Mouse (Mus musculus): ENCODE results near the gene Dvl2. TPM values are rescaled to one million over a fixed set of nuclear protein-coding genes. Genes with fewer than 3 reads are reported as not detected.

Gene Dvl2
- total RNA-seq, 1 experiment from 2014 or later = 22.3 TPM

DNA sequence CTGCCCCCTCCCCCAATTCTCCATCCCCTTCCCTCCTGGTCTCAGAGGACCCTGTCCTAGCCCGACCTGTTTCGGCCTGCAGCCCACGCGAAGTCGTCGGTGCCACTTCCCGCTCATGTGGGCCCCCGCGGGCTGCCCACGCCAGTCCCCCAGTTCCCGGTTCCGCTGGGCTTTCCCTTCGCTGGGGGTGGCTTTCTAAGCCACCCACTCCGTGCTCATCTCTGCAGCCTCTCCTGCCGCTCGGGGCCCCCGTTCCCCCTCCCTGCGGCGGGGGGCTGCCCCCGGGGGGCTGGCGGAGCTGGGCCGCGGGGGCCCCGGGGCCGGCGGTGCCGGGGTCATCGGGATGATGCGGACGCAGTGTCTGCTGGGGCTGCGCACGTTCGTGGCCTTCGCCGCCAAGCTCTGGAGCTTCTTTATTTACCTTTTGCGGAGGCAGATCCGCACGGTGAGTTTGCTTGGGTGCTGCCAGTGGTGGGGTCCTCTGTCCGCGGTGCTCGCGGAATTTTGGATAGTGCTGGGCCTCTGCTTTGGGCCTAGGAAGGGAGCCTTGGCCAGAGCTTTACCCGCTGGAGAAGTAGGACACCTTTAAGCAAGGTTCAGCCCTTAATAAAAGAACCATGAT, 19.1 kb upstream of the Dvl2 start, which contains the start of gene Ctdnep1:
Gene Ctdnep1 (plus strand): TSS at position 16 of the 622 bp plus-strand sequence.
- DNase-seq = no peak

DNA sequence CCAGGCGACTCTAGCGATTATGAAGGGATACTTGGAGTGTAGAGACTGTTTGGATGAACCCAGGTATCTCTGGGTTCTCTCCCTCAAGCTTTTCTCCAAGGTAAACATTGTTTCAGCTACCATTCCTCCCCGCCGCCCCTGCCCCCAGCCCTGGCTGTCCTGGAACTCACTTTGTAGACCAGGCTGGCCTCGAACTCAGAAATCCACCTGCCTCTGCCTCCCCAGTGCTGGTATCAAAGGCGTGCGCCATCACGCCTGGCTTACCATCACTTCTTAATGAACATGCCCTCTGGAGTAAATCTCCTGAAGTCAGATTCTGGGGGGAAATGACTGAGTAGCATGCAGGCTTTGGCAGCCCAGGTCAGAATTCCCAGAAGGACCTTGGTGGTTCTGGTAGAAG, 18.2 kb upstream of the Dvl2 start, which contains the start of gene Elp5:
Gene Elp5 (minus strand): TSS at position 293 of the 400 bp plus-strand sequence.
- DNase-seq = no peak

DNA sequence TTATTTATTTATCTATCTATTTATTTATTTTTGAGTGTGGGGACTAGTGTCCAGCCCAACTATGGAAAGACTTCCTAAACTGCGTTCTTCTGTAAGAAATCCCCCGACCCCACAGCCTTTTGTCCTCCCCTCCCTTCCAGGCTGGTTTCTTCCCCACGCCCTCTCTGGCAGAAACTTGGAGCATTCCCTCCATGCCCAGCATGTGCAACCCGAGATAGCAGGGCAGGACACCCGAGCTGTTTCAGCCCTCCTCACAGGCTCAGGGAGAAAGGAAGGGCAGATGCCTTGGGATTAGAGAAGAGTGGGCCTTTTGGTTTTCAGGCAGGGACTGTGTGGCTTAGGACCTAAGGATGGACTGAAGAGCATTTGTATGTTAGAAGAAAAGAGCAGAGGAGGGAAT, 17.5 kb upstream of the Dvl2 start:
- no peak for DNase-seq

DNA sequence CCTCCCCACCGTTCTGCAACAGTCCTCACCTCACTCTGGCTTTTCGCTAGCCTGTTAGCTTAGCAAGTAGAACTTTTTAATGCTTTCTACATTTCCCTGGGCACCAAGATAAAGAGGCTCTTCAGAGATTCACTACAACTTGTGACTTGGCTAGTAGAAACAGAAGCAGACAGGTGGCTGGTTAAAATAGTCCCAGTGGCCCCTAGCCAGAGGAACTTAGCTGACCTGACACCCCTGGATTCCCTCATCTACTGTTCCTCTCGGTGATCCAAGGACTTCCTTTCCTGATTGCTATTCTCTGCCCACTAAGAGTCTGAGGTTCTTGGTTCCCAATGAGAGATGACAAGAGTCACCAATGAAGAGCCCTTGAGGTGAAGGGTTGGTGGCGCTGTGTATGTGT, 17.0 kb upstream of the Dvl2 start:
- no peak for DNase-seq

DNA sequence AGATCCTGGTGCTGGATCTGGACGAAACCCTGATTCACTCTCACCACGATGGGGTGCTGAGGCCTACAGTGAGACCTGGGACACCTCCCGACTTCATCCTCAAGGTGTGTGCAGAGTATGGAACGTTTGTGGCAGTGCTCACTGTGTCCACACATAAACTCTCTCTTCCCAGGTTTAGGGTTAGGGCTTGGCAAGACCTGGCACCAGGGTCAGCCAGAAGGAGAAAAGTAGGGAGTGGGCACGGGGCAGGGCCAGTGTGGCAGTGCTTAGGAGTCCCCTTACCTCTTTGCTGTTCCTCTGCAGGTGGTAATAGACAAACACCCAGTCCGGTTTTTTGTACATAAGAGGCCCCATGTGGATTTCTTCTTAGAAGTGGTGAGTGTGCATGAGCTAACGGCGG, 16.0 kb upstream of the Dvl2 start:
- DNase-seq = no peak

DNA sequence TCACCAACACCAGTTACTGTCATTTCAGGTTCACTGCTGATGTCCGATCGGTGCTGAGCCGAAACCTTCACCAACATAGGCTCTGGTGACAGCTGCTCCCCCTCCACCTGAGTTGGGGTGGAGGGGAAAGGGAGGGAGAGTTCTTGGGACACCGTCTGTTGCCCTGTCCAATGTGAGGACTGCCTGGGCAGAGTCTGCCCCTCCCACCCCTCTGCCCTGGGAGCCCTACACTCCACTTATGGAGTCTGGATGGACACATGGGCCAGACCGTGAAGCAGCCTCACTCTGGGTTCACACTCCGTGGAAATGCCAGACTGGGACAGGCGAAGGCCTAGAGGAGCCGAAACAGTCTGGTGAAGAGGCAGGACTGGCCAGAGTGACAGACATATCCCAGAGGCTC, 10.4 kb upstream of the Dvl2 start:
- no peak for DNase-seq

DNA sequence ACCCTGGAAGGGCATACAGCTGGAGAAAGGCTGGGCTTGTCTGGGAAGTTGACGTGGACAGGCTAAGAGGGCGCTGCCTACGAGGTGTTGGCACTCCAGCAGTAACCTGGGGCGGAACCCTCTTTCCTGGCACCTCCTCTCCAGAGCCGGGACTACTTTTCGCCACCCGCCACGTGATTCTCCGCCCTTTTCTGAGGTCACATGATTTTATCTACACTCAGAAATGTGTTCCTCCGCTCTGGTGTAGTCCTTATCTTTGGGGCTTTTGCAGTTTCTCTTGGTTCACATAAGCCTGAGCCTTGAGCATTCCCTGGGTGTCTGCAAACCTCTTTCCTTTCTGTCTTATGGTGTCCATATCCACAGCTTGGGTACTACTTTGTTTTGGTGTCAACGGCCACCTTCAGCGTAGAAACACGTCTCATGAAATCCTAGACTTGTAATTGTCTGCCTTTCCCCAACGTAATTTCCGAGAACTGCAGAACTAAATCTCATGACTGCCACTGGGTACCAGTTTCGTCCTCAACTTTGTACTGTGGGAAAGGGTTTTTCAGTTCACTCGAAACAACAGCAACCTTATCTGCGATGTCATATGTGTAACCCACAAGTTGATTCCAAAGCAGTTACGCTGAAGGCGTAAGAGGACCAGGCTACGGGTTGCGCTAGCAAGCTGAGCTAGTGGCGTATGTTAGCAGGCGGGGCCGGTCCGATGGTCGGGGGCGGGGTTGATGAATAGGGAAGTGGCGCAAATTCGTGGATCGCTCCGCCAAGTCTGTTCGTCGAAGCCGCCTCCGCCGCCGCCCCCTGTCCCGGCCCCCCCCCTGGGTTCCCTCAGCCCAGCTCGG, 9.3 kb upstream of the Dvl2 start, which contains the start of gene Gabarap:
Gene Gabarap (plus strand): TSS at position 294 of the 842 bp plus-strand sequence.
- DNase-seq = peak; percentile 96

DNA sequence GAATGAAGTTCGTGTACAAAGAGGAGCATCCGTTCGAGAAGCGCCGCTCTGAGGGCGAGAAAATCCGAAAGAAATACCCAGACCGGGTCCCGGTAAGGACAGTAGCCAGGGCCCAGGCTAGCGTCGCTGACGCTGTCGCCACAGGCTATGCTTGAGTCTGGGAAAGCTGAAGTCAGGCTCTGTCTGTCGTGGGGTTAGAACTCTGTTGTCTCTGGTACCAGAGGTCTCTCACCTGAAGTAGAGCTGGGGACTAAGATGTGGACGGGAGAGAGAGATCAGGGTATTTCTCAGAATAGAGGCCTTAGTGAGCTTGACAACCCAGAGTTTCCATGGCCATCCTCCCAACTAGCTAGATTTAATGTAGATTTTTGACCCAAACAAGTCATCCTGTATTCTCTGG, 8.7 kb upstream of the Dvl2 start:
- DNase-seq = no peak

DNA sequence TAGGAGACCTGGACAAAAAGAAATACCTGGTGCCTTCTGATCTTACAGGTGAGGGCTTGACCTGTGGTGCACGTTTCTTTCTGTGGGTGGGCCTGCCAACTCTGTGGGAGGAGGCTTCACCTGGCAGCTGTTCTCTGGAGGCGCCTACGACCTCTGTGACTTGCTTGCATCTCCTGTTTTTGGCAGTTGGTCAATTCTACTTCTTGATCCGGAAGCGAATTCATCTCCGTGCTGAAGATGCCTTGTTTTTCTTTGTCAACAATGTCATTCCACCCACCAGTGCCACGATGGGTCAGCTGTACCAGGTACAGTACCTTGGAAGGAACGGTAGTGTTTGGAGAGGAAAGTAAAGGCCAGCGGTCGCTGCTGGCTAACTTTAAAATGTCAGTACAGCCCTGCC, 8.0 kb upstream of the Dvl2 start:
- no peak for DNase-seq

DNA sequence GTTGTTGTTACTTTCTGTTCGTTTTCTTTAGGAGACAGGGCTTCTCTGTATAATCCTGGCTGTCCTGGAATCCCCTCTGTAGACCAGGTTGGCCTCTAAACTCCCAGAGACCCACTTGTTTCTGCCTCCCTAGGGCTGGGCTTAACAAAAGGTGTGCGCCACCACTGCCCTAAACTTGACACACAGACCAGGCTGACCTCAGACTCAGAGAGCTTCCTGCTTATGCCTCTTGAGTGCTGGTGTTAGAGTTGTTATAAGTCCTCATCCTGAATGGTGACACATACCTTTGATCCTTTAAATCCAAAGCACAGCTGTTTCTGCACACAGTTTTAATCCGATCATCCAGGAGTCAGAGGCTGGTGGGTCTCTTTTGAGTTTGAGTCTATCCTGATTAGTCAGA, 7.5 kb upstream of the Dvl2 start:
- DNase-seq = no peak

DNA sequence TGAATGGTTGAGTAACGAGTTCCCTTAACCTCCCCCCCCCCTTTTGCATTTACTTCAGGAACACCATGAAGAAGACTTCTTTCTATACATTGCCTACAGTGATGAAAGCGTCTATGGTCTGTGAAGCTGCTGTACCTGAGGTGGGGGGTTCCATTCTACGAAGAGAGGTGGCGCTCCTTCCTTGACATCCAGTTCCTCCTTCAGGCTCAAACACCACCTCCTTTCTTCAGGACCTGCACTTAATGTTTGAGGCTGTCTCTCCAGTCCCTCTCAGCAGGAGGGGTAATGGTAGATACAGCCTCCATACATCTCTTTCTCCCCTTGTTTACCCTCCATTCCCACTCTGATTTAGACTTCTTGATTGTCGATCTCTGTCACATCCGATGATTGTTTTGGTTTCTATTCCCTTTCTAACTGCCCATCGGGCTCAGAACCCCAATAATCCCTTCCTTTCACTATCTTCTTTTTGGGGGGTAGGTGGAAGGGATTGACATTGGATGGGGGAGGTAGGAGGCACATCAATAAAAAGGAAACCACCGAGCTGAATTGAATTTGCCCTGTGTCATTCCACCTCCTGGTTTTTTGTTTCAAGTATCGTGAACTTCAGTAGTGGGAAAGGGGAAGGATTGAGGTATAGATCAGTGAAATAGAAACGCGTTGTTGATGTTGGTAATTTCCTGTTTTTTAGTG, 5.8 kb upstream of the Dvl2 start:
- DNase-seq = no peak

DNA sequence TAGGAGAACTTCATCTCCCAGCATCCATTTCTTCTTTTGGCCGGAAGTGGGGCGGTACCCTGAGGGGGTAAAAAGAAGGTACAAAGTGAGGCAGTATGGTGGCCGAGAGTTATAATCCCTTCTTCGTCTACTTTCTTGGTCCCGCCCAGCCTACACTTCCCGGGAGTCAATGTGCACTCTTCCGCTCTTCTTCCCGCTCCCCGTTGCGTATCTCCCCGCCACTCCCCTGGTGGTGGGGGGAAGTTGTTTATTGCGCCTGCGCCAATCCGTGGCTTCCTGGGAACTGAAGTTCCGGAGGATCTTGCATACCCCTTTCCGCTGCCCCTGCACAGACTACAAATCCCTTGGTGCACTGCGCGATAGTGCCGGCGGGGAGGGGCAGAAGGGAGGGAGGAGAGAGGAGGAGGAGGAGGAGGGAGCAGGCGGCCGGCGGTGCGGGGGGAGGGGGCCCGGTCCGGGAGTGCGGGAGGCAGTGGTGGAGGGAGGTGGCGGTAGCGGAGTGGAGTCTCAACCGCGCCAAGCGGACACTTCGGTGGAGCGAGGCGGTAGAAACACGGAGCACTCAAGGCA, 4.9 kb upstream of the Dvl2 start, which contains the start of gene Phf23:
Gene Phf23 (plus strand): TSS at position 387 of the 570 bp plus-strand sequence.
- DNase-seq = peak; percentile 96

DNA sequence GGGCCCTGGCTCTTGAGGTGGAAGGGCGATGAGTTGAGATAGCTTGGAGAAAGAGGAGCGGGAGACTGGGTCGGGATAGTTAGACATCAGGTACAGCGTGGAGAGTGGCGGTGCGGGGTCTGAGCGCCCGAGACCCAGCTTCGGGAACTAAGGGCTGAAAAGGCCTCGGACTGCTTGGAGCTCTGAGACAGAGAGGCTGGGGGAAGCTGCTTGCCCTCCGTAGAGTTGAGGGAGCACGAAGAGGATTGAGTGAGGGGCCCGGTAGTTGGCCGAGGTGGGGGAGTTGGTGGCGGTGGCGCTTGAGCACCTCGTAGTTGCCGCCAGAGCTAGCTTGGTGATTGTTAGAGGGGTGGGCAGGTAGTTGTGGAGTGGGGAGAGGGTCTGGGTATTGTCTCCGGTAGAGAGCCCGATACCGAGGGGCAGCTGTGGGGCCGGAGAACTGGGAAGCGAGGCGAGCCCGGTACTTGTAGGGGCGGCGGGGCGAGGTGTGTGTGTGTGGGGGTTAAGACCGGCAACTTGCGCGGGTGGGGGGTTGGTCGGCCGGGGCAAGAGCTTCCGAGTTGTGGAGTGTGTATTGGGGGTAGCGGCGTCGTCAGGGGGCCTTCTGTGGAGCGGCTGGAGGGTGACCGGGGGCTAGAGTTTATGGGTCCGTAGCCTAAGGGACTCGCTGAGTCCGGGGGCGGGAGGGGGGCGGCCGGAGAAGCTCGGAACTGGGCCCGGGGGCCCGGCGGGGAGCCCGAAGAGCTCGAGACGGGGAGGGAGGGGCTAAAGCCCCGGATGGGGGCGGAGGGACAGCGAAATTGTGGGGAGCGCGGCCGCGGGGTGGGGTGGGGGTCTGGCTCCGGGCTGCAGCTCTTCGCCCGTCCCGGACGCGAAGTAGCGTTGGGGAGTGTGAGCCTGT, 4.0 kb upstream of the Dvl2 start:
- peak; percentile 68 for DNase-seq

DNA sequence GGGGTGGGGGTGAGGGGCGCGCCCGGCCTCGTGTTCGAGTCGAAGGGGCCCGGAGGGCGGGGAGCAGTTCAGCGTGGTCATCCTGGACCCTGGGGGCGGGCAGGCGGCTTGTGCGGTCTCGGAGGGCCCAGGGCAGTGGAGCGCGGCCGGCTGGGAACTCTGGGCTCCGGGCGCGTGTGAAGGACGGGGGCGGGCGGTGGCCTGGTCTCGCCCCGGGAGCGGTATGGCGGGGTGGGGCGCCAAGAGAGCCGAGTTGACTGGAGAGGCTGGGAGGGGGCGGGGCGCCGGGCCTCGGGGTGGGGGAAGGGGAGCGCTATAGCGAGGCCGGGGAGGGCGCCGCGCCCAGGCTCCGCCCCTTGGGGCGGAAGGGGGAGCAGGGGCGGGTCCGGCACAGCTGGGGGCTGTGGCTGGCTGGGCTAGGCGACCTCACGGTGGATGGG, 3.3 kb upstream of the Dvl2 start:
- DNase-seq = peak; percentile 95

DNA sequence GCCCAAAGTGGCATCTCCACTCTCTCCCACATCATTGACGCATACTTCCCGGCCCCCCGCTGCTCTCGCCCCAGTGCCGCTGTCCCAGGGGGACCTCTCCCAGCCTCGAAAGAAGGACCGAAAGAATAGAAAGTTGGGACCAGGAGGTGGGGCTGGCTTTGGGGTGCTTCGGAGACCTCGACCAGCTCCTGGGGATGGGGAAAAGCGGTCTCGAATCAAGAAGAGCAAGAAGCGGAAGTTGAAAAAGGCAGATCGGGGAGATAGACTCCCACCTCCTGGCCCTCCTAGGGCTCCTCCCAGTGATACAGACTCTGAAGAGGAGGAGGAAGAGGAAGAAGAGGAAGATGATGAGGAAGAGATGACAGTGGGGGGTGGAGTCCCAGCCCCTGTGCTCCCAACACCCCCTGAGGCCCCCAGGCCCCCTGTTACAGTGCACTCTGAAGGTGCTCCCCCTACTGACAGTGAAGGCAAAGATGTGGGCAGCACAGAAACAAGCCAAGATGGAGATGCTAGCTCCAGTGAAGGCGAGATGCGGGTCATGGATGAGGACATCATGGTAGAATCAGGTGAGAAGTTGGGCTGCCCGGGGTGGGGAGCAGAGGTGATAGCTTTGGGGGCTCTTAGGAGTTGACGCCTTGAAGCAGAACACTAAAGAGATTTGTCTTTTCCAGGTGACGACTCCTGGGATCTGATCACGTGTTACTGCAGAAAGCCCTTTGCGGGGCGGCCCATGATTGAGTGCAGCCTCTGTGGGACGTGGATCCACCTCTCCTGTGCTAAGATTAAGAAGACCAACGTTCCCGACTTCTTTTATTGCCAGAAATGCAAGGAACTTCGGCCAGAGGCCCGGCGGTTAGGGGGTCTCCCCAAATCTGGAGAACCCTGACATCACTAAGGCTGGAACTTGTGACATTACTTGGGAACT, 1.6 kb upstream of the Dvl2 start:
- DNase-seq = no peak

DNA sequence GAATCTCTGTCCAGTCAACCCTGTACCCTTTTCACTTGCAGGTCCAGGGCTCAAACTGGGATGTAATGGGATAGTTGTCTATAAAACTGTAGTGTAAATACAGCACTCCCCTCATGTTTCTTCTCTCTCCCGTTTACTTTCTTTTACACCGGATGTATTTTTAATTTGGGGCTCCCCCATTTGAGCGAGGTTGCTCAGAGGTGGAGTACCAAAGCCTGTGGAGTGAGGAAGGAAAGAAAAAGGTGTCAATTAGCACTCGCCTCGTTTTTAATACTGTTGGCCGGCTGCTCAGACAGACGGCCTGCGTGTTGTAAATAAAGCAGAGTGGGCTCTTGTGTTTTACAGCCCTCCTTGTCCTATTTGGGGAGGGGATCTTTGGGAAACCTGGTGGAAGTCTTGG, 729 bp upstream of the Dvl2 start:
- DNase-seq = no peak

DNA sequence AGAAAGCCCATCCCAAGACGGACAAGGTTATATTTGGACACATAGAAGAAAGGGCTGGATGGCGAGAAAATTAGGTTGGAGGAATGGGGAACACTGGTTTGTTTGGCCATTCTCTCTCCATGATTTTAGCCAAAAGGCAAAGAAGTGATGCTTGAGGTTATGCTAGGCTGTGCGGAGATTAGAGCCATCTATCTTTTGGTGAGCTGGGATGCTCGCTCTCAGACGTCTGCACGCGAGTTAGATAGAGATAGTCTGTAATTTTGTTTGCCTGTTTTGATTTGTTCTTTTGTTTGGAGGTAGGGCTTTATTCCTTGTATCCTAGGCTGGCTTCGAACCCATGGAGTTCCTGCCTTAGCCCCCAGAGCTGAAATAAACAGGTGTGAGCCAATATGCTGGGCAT, 764 bp downstream of the Dvl2 start:
- DNase-seq = no peak

DNA sequence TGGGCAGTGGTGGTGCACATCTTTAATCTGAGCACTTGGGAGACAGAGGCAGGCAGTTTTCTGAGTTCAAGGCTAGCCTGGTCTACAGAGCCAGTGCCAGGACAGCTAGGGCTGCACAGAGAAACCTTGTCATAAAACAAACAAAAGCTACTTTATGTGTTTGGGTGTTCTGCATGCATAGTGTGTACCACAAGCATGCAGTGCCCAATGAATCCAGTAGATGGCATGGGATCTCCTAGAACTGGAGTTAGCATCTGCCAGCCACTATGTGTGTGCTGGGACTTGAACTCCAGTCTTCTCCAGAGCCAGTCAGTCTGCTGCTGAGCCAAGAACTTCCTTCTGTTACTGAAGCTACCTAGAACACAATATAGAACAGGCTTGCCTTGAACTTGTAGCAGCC, 1.5 kb downstream of the Dvl2 start:
- no peak for DNase-seq

DNA sequence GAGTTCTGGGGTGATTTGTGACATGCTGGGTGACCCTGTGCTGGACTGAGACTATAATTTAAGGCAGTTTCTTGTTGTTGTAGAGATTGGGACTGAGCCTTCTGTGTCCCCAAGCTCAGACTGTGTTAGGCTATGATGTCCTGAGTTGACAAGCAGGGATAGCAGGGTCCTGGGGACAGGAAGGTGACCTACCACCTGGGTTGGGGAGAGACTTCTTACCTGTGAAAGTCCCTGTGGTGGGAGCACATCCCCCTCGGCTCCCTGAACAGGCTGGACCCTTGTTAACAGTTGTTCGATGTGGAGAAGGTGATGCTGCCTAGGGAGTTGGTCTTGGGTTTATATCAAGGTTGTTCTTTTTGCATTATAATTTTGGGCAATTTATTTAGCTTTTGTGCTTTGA, 2.1 kb downstream of the Dvl2 start:
- DNase-seq = no peak

DNA sequence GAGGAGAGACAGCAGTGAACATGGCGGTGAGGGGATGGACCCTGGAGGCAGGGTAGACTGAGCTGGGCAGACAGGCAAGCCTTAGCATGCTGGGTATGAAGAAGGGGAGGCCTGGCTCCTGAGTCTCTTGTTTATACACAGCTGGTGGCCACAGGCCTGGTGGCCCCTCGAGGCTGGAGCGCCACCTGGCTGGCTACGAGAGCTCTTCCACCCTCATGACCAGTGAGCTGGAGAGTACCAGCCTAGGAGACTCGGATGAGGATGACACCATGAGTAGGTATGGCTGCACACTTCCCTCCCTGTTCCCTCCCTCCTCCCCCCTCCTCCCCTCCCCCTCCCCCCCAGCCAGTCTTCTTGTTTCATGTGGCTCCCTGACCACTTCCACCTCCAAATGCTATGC, 5.1 kb downstream of the Dvl2 start:
- DNase-seq = no peak

Data from adrenal gland, postnatal 25 days (tissue).